Mouse (Mus musculus): Measurements from ENCODE around the gene Cdh9. TPM values are rescaled to one million over a fixed set of nuclear protein-coding genes. Genes with fewer than 3 reads are reported as not detected.

Gene Cdh9
- not detected for total RNA-seq (2021)
- long read RNA-seq, experiment 1, result 0 reads
- long read RNA-seq, experiment 2, partial matches to known transcripts, result 0 of 1 reads
- long read RNA-seq, experiment 2, other reads (novel, unspliced or antisense), result 1 of 1 reads

DNA sequence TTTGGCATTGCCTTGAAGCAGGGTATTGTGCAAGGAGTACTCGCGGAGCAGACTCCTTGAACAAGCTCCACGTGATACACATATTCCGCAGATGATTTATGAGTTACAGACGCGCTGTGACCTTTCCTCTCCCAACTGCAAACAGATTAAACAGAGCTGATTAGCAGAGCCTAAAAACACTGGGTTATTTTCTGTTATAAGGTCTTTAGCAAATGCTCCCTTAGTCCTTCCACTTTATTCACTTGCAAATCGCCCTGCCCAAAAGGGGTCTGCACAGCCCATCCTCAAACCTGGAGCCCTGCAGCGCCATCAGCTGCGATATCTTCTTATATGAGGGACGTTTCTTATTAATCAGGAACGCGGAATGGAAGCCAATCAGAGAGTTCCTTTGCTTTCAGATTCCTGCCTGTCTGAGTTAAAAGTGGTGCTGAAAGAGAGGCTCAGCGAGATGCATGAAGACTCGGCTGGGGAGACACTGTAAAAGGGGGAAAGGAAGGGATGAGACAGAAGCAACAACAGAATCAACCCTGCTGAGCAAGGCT is at the start of gene Cdh9:
Gene Cdh9, plus strand, starts transcription at position 287 of the 542 bp plus-strand sequence.
- intact Hi-C loops (cut with DNase I), result no loop called here
- DNase-seq, result no peak

DNA sequence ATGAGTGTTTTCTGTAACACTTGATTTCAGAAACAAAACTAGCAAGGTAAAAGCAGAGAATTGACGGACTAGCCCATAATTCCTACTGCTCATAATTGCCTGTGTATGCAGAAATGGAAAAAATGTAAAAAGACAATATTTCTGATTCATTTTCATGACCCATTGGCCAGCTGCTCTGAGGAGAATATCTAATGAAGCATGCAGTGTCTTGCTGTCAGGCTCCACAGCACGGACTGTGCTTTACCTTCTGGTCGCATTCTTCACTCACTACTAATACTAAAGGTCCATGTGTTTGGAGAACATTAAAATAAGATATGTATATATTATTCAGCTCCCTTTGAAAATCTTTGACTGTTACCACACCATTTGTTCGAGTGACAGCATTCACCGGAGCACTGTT is 49.5 kb upstream of the Cdh9 start:
- intact Hi-C loops (cut with DNase I), result no loop called here
- DNase-seq, result no peak

DNA sequence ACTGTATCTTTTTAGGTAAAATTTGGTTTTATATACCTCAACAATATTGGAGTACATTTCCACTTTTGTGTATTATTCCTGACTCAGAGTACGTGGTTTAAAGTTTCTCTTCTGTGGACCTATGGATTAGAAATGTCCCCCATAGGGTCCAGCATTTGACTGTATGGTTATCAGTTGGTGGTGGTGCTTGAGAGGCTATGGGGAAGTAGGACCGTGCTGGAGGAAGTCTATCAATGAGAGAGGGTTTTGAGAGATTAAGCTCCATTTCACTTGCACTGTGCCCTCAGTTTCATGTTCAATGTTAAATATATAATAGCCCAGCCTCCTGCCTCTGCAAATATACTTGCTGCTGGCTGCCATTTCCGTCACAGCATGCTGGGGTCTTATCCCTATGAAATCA is 28.7 kb upstream of the Cdh9 start:
- intact Hi-C loops (cut with DNase I), result no loop called here
- no peak for DNase-seq

DNA sequence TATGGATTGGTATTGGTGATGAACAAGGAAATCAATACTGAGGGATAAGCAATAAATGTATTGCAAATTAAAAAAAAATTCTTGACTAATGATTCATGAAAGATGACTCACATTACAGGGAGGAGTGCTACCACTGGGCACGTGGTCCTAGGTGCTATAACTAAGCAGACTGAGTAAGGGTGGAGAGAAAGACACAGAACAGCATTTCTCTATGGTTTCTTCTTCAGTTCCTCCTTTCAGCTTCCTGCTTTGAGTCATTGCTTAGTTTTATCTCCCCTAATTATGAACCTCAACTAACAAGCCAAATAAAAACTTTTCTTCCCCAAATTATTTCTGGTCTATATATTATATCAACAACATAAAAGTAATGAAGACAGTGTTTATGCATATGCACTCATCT is 26.2 kb upstream of the Cdh9 start:
- intact Hi-C loops (cut with DNase I), result no loop called here
- no peak for DNase-seq

DNA sequence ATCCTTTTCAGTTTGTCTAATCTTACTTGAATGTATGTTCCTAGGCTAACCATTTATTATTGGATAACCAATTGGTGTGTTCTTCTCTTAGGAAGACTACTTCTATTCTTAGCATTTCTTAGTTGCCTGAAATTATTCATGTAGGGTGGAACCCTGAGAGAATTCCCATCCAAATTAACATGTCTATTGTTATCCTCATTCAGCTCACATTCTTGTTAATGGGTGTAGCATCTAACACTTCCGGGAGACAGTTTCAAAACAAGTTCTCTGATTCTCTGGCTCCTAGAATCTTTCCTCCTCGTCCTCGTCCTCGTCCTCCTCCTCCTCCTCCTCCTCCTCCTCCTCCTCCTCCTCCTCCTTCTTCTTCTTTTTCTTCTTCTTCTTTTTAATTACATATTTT is 10.5 kb downstream of the Cdh9 start:
- DNase-seq, result no peak
- intact Hi-C loops (cut with DNase I), result no loop called here

DNA sequence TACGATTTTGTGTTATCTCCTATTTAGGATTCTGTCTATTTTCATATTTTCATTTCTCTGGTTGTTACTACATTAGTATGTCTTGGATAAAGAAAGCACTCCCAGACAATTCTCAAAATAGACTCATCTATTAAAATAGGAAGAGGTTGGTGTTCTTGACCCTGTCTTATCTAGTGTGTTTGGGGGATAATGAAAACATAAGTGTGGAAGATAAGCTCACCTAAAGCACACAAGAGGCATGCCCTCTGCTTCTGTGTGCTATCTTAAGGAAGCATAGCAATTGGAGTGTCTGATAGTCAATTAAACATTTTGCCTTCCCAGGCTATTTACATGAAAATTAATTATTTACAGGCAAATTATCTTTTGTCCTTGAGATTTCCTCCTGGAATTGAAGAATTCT is 18.1 kb downstream of the Cdh9 start:
- intact Hi-C loops (cut with DNase I), result no loop called here
- no peak for DNase-seq

DNA sequence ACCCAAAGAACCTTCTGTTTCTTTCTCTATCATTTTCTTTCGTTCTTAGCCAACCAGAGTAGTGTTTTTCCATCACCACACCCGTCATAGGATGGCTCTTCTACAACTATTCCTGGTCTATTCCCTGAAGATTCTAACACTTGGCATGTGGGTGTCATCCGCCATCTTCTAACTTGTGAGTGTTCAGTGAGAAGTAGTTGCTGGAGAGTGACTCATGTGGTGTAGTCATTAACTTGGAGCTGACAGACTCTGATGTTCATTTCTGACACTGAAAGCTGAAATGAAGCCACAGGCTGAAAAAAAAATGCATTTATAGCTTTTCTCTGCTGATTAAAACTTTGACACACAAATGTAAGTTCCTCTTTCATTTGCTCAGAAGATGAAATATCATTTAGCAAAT is 34.7 kb downstream of the Cdh9 start:
- intact Hi-C loops (cut with DNase I), result no loop called here
- DNase-seq, result no peak

DNA sequence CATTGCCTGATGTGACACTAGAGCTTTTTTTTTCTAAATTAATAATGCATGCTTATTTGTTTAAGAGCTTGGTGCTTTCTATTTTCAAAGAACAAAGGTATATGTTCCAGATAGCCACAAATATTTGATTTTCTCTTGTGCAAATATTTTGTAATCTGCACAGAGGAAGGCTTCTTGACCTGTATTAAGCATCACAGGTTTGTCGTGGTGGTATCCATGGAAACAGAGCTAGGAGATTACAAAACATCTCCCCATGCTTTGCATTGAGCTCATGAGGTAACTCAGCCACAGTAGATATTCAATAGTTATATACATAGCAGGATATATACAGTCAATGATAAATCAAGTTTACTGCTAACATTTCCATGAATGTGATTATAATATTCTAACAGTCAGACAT is 56.0 kb downstream of the Cdh9 start:
- DNase-seq, result no peak
- intact Hi-C loops (cut with DNase I), result no loop called here

DNA sequence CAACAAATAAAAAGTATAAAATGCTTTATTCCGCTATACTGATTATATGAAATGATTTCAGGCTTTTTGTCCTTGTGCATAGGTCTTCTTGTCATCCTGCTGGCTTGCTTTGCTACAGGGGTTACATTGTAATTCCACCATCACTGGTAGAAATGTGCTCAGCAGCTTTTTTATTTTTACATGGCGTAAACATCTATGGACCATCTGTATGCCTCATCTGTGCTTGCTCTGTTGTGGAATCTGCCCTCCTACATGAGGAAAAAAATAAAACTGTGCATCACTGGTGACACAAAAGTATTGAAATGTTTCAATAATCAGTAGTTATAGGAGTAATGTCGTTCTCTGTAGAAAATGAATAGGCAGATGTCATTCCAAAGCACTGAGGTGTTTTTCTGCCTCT is 64.3 kb downstream of the Cdh9 start:
- intact Hi-C loops (cut with DNase I), result no loop called here
- DNase-seq, result no peak

DNA sequence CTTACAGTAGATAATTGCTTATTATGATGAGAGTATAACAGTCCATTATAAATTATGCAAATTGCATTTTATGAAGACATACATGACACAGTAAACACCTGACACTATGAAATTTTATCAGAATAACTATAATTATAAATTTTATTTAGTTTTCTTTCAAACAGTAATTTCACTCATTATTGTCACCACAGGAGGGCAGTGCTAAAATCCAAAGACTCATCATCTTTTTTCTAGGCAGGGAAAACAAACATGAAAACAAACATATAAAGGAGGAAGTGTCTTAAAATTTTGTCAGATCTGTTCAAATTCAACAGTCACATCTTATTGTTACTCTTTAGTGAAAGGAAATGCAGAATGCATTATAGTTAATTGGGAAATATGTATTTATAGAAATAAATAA is 72.7 kb downstream of the Cdh9 start:
- no peak for DNase-seq
- intact Hi-C loops (cut with DNase I), result no loop called here

DNA sequence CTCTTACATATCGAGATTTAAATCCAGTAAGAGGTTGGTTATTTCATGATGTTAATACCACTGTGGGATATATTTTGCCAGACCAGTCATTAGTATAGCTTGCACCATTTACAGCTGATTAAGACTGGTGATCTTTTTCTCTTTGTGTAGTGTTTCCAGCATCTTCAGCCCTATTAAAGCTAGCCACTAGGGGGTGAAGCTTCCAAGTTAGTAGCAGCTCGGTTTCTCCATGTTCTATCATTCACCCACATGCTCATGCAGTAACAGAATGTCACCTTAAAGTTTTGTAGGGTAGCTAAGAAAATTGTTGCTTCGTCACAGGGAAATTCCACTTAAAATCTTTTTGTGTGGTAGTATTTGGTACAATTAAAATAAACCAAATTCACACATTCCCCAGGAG is 82.2 kb downstream of the Cdh9 start:
- intact Hi-C loops (cut with DNase I), result no loop called here

DNA sequence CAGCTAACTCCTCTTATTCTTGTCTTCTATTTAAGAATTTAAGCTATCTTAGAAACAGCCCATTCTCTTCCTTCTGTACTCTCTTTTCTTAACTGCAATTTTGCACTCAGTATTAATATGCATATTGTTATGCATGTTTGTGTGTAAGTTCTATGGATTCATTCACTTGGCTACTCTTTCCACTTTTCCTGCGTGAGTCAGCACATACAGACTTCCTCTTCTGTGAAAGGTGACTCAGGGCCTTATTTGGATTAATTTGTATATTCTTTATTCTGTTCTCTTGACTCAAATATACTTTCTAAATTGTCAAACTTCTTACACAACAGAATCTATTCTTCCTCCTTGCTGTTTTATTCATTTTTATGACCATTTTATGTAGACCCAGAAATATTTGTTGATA is 85.5 kb downstream of the Cdh9 start:
- intact Hi-C loops (cut with DNase I), result no loop called here
- no peak for DNase-seq

More for the DNA sequence above, 82.2 kb downstream of the Cdh9 start:
- DNase-seq, result no peak

DNA sequence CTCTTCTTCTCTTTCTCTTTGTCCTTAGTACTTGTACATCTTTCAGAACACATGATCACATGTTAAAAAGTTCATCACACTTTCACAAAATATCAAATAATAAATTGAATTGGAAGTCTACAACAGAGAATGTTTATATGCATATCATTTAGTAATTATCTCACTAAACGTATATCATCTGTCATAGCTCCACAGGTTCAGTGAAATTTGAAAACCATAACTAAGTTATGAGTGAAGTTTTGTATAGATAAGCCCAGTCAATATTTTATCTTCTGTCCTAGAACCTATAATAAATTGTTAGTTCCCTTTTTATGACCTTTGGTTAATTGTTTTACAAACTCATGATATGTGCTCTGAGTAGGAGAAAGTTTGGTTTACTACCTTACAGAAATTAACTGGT is 106.2 kb downstream of the Cdh9 start:
- intact Hi-C loops (cut with DNase I), result no loop called here

DNA sequence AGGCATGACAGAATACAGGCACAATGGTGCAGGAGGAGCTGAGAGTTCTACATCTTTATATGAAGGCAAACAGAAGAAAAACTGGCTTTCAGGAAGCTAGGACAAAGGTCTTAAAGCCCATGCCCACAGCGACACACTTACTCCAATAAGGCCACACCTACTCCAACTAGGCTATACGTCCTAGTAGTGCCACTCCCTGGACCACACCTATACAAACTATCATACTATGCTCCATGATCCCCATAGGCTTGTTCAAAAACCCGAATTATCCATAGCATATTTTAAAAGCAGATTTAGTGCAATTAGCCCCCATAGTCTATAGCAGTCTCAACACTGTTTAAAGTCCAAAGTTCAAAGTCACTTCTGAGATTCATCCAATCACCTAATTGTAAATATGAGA is 154.0 kb downstream of the Cdh9 start:
- intact Hi-C loops (cut with DNase I), result no loop called here
- DNase-seq, result no peak

More for the DNA sequence above, 106.2 kb downstream of the Cdh9 start:
- no peak for DNase-seq

DNA sequence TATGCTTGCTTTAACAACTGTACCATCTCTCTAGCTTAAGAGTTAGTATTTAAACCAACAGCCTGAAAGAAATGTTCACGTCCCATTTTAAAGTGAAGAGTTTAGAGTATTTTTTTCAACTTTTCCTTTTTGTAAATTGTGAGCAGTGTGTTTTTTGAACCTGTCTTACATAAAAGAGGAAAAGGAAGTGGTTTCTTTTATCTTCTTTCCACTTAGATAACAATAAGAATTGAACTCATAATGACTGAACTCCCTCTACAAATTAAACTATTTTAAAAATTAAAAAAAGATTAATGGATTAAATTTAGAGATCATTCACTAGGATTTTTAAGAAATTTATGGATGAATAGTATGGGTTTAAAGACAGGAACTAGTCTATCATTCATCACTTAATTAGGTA is 168.1 kb downstream of the Cdh9 start:
- no peak for DNase-seq
- intact Hi-C loops (cut with DNase I), result no loop called here

All from gastrocnemius, postnatal 36 days (tissue).